Mouse (Mus musculus) layer of hippocampus, postnatal 10 days (tissue): ENCODE measurements around the gene Ctsg. TPM values are rescaled to one million over a fixed set of nuclear protein-coding genes. Genes with fewer than 3 reads are reported as not detected.

Source experiments
- microRNA-seq, 2 experiments: library from miRNA; unstranded; fragments of <30 nt; microRNA quantifications; one replicate each; pipeline ENCODE4 v1.2.0; 2021
- total RNA-seq, 2 experiments: library from RNA; stranded (reverse); gene quantifications; 2 replicates each; pipeline ENCODE4 v1.2.3; 2021

Ctsg gene
- total RNA-seq, 2 experiments from 2014 or later, result not detected

Small RNA genes within 50 kb of the gene (microRNA-seq; reads per million reads assigned to microRNA genes)
- 0 reads per million in 2 experiments for gene Mir6949

Other genes with a start within 250 kb of the Ctsg start
- gene Nynrin, start 248.6 kb downstream of the Ctsg start, total RNA-seq, result 10 to 100 TPM; 17.0 to 17.3 TPM
- gene Cbln3, start 218.2 kb downstream of the Ctsg start, total RNA-seq, result 1 to 10 TPM in 1 of 2 experiments, under 1 TPM in 1; 0.62 to 1.0 TPM
- 10 to 100 TPM; 11.8 to 13.4 TPM for gene Khnyn, start 217.6 kb downstream of the Ctsg start, total RNA-seq
- 10 to 100 TPM; 80.5 to 87.8 TPM for gene Sdr39u1, start 202.3 kb downstream of the Ctsg start, total RNA-seq
- under 1 TPM in 1 of 2 experiments, not detected in 1; 0.34 TPM for gene Cma1, start 157.9 kb downstream of the Ctsg start, total RNA-seq
- not detected for gene Cma2, start 151.6 kb downstream of the Ctsg start, total RNA-seq
- not detected for gene Mcpt1, start 84.6 kb downstream of the Ctsg start, total RNA-seq
- not detected for gene Mcpt9, start 72.1 kb downstream of the Ctsg start, total RNA-seq
- not detected for gene Mcpt2, start 60.5 kb downstream of the Ctsg start, total RNA-seq
- gene Mcpt4, start 40.3 kb downstream of the Ctsg start, total RNA-seq, result not detected
- not detected for gene Mcpt8, start 17.3 kb downstream of the Ctsg start, total RNA-seq
- gene Gzme, start 18.1 kb upstream of the Ctsg start, total RNA-seq, result not detected
- not detected for gene Gzmd, start 30.0 kb upstream of the Ctsg start, total RNA-seq
- not detected for gene Gzmg, start 57.0 kb upstream of the Ctsg start, total RNA-seq
- not detected for gene Gzmn, start 72.0 kb upstream of the Ctsg start, total RNA-seq
- gene Gzmf, start 108.8 kb upstream of the Ctsg start, total RNA-seq, result not detected
- not detected for gene Gzmc, start 132.1 kb upstream of the Ctsg start, total RNA-seq
- not detected for gene Gzmb, start 159.7 kb upstream of the Ctsg start, total RNA-seq